Mouse (Mus musculus): ENCODE data around the gene Gphn.

DNA sequence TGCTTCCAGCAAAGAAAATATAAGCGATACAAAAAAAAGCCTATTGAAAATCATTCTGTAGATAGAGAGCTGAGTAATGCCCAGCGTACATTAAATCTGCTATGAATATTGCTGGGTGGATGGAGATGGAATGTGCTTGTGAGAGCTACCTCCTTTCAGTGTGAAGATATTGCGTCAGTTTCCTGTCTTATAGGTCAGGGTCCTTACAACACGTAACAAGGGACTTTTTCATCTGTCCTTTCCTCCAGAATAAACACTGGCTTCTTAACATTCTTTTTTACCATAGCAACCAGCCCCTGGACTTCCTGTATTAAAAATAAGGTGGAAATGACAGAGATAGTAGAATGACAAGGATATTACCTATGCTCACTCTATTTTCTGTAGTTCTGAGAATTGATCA lies 456.1 kb downstream of the Gphn start:
- TF ChIP-seq CTCF (conservative IDR thresholded peaks at IDR 0.05; ENCODE audit: insufficient read depth, insufficient read length, low read depth, low read length): no peak
- TF ChIP-seq POLR2A (IDR thresholded peaks at IDR 0.05; ENCODE audit: low read depth, low read length): no peak

All from kidney, adult 2 months (tissue).